Mouse (Mus musculus) spleen, adult 2 months (tissue): ENCODE measurements around the gene Clec16a.

Experiments
- CTCF ChIP-seq: fragments of 200-500 bp; IDR thresholded peaks from 2 replicates; pipeline ENCODE4 v1.5.1; 2011; ENCODE audit warnings: mild to moderate bottlenecking, inconsistent platforms; ENCODE audit not compliant: insufficient read depth, insufficient read length, insufficient replicate concordance; ENCODE audit errors: extremely low read depth
- POLR2A ChIP-seq: fragments of 200-500 bp; IDR thresholded peaks from 2 replicates; pipeline ENCODE4 v1.6.1; 2011; ENCODE audit warnings: low read depth, low read length, inconsistent platforms

GRCm38 (mm10) chr16:10730941-10731340 lies 185.8 kb downstream of the Clec16a start:
- TF ChIP-seq CTCF: no peak
- TF ChIP-seq POLR2A: no peak
